In genomic region chr1:97746261-97746660, GRCm38 (mm10) we compare ENCODE assay signal across 30 mouse cellular contexts.
"Had no signal": no experiment of that assay in that cellular context is flagged by ENCODE, and none has a peak within 500 bp of the region (broad histone marks: within the 10 kb centered on the region; RNA-seq: fewer than 3 reads in every experiment).

No protein-coding gene starts in this region.

- H3K9me3 ChIP-seq: heart, embryonic 13.5 days; heart, embryonic 15.5 days; hindbrain, embryonic 10.5 days; hindbrain, embryonic 12.5 days; intestine, embryonic 15.5 days; kidney, embryonic 15.5 days; limb, embryonic 10.5 days; limb, embryonic 12.5 days; liver, embryonic 13.5 days; liver, embryonic 15.5 days had no signal

- H3K9ac ChIP-seq: heart, embryonic 13.5 days; heart, embryonic 15.5 days; hindbrain, embryonic 12.5 days; hindbrain, embryonic 14.5 days; intestine, embryonic 15.5 days; kidney, embryonic 15.5 days; limb, embryonic 12.5 days; liver, embryonic 13.5 days; liver, embryonic 15.5 days; liver, postnatal 0 days had no signal

- DNase-seq: gastrocnemius, postnatal 14 days; gastrocnemius, postnatal 36 days; heart, adult 11 months; heart, adult 2 months; heart, postnatal 14 days; heart, postnatal 4 days; kidney, adult 18-20 months; kidney, adult 9 months; kidney, postnatal 14 days; kidney, postnatal 36 days; layer of hippocampus, adult 9-11 months; layer of hippocampus, postnatal 36 days; liver; liver, embryonic 13.5 days; liver, postnatal 0 days had no signal

- H3K4me3 ChIP-seq: heart, adult 2 months; heart, embryonic 13.5 days; heart, embryonic 15.5 days; hindbrain, embryonic 10.5 days; hindbrain, embryonic 12.5 days; intestine, embryonic 15.5 days; kidney, embryonic 15.5 days; limb, embryonic 10.5 days; limb, embryonic 12.5 days; liver, embryonic 13.5 days; liver, embryonic 15.5 days had no signal

- H3K4me1 ChIP-seq: hindbrain, embryonic 10.5 days; hindbrain, embryonic 12.5 days; intestine, embryonic 15.5 days; kidney, embryonic 15.5 days; limb, embryonic 10.5 days; limb, embryonic 12.5 days had no signal

- H3K4me2 ChIP-seq: heart, embryonic 11.5 days; heart, embryonic 13.5 days; heart, embryonic 15.5 days; hindbrain, embryonic 12.5 days; hindbrain, embryonic 14.5 days; intestine, embryonic 15.5 days; kidney, embryonic 15.5 days; limb, embryonic 12.5 days; liver, embryonic 11.5 days; liver, embryonic 13.5 days; liver, embryonic 15.5 days had no signal

- H3K27ac ChIP-seq: heart, adult 2 months; heart, embryonic 13.5 days; heart, embryonic 15.5 days; hindbrain, embryonic 10.5 days; hindbrain, embryonic 12.5 days; hindbrain, embryonic 14.5 days; intestine, embryonic 15.5 days; kidney, embryonic 15.5 days; kidney, postnatal 0 days; limb, embryonic 10.5 days; limb, embryonic 12.5 days; liver, embryonic 13.5 days; liver, embryonic 15.5 days had no signal

- H3K27me3 ChIP-seq: heart, embryonic 13.5 days; heart, embryonic 15.5 days; hindbrain, embryonic 12.5 days; intestine, embryonic 15.5 days; kidney, embryonic 15.5 days; limb, embryonic 12.5 days; liver, embryonic 13.5 days; liver, embryonic 15.5 days had no signal

- ATAC-seq: hindbrain, embryonic 16.5 days; intestine, embryonic 15.5 days; intestine, postnatal 0 days; liver, postnatal 0 days had no signal
